9 mouse cellular contexts compared by ENCODE assay signal in genomic region chr15:89182328-89182741, GRCm38 (mm10). TPM values are rescaled to one million over a fixed set of nuclear protein-coding genes. Genes with fewer than 3 reads are reported as not detected.
DNase-seq lines count a peak whose midpoint lies in the region; ATAC-seq and TF ChIP-seq lines count a peak whose summit lies in the region.
"Had no signal": no experiment of that assay in that cellular context is flagged by ENCODE, and none has a peak within 500 bp of the region (broad histone marks: within the 10 kb centered on the region; RNA-seq: fewer than 3 reads in every experiment).

No protein-coding gene starts in this region.

- no peaks in the 10 kb centered on the region for H3K9me3 ChIP-seq in embryonic facial prominence, embryonic 10.5 days
- no peaks in the 10 kb centered on the region for H3K9me3 ChIP-seq in limb, embryonic 12.5 days

- ATAC-seq in limb, embryonic 12.5 days (ENCODE audit: insufficient number of reproducible peaks, insufficient read depth, low FRiP score, low TSS enrichment, low read depth) = no peak
- ATAC-seq: Patski had no signal

- H3K79me2 ChIP-seq in myocyte (ENCODE audit: control insufficient read depth, insufficient read depth) = peaks cover 27% of the 10 kb centered on the region

- TF ChIP-seq CTCF in left cerebral cortex, adult 2 months (IDR thresholded peaks at IDR 0.05) = peak; percentile 2; the same call in 1 of the 2 replicates

- H3K4me2 ChIP-seq in limb, embryonic 12.5 days = no peak overlapping the region
- H3K4me2 ChIP-seq in myocyte (ENCODE audit: low read depth) = no peak overlapping the region

- no peak overlapping the region for H3K4me3 ChIP-seq in left cerebral cortex, adult 2 months
- peak overlapping the region; percentile 84; the same call in 1 of the 2 replicates for H3K4me3 ChIP-seq in embryonic facial prominence, embryonic 10.5 days
- no peak overlapping the region for H3K4me3 ChIP-seq in limb, embryonic 12.5 days (replicated peaks)
- H3K4me3 ChIP-seq in myocyte = peak overlapping the region; percentile 65

- 0 out of 2 replicates have a peak overlapping the region, but pooled peaks have one; percentile 34 for H3K9ac ChIP-seq in limb, embryonic 12.5 days (replicated peaks)

- DNase-seq in left cerebral cortex, adult 2 months (ENCODE audit: extremely low spot score in 1 of 2, low spot score in 2 of 2) = no peak
- no peak for DNase-seq in left cerebral cortex, adult 9 months (ENCODE audit: low spot score in 2 of 2)
- DNase-seq in embryonic facial prominence, embryonic 10.5 days (ENCODE audit: low spot score) = peak; percentile 43
- DNase-seq in heart, postnatal 4 days = peak; percentile 76
- DNase-seq in spleen, adult 18-20 months = no peak
- no peak for DNase-seq in thymus, postnatal 25 days

- H3K36me3 ChIP-seq in embryonic facial prominence, embryonic 10.5 days (replicated peaks) = peaks cover 50% of the 10 kb centered on the region
- peaks cover 31% of the 10 kb centered on the region for H3K36me3 ChIP-seq in limb, embryonic 12.5 days
- H3K36me3 ChIP-seq in myocyte (ENCODE audit: control insufficient read depth, insufficient read depth) = no peaks in the 10 kb centered on the region

- H3K27ac ChIP-seq in left cerebral cortex, adult 2 months = peak overlapping the region; percentile 25
- H3K27ac ChIP-seq in embryonic facial prominence, embryonic 10.5 days (replicated peaks) = peak overlapping the region; percentile 60
- H3K27ac ChIP-seq in limb, embryonic 12.5 days = peak overlapping the region; percentile 25; the same call in 1 of the 2 replicates

- H3K27me3 ChIP-seq in embryonic facial prominence, embryonic 10.5 days (replicated peaks; ENCODE audit: low read depth, poor library complexity, severe bottlenecking) = no peaks in the 10 kb centered on the region
- no peaks in the 10 kb centered on the region for H3K27me3 ChIP-seq in limb, embryonic 12.5 days
- no peaks in the 10 kb centered on the region for H3K27me3 ChIP-seq in myocyte (ENCODE audit: control insufficient read depth, insufficient read depth, insufficient read length)
- H3K27me3 ChIP-seq: Patski had no signal

- intact Hi-C loops in left cerebral cortex, adult 2 months (cut with DNase I) = no loop called here

- 36% methylated on average over 6 of the region's 6 CpGs for WGBS in embryonic facial prominence, embryonic 10.5 days
- WGBS in limb, embryonic 12.5 days = 32% methylated on average over 6 of the region's 6 CpGs

- no peak overlapping the region for H3ac ChIP-seq in myocyte (ENCODE audit: control insufficient read depth, insufficient read length)

- no peak for TF ChIP-seq POLR2A in myocyte (IDR thresholded peaks at IDR 0.05; ENCODE audit: insufficient read length, low read depth)

- H3K4me1 ChIP-seq in embryonic facial prominence, embryonic 10.5 days = peaks cover 72% of the 10 kb centered on the region
- peaks cover 48% of the 10 kb centered on the region for H3K4me1 ChIP-seq in limb, embryonic 12.5 days (replicated peaks)

TF ChIP-seq in myocyte, 11 proteins besides CTCF, POLR2A, EP300 and RAD21:
- TF ChIP-seq MAX (IDR thresholded peaks at IDR 0.05; ENCODE audit: low read depth) (no peak), CEBPB (IDR thresholded peaks at IDR 0.05; ENCODE audit: insufficient read depth, poor library complexity, severe bottlenecking) (no peak), TCF12 (IDR thresholded peaks at IDR 0.05; ENCODE audit: insufficient read depth, poor library complexity, severe bottlenecking) (no peak), MYOD1 (IDR thresholded peaks at IDR 0.05; ENCODE audit: control insufficient read depth in 1 of 3, insufficient read length in 2 of 3, low read depth in 2 of 3) (no peak), MYOG (IDR thresholded peaks at IDR 0.05; ENCODE audit: control insufficient read depth in 1 of 3, insufficient read depth in 1 of 3, insufficient read length in 2 of 3, low read depth in 2 of 3) (no peak), TCF3 (IDR thresholded peaks at IDR 0.05; ENCODE audit: insufficient read length, low read depth) (no peak), REST (IDR thresholded peaks at IDR 0.05; ENCODE audit: insufficient read depth, insufficient read length) (no peak), E2F4 (IDR thresholded peaks at IDR 0.05; ENCODE audit: insufficient read depth) (no peak), POLR2AphosphoS2 (IDR thresholded peaks at IDR 0.05; ENCODE audit: insufficient read length, low read depth) (no peak), SRF (IDR thresholded peaks at IDR 0.05; ENCODE audit: control insufficient read depth, insufficient read length, low read depth) (no peak), USF1 (IDR thresholded peaks at IDR 0.05; ENCODE audit: low read depth) (no peak)

RNA-seq across cellular contexts. Expression of gene Plxnb2, which starts 1.7 kb away (rescaled TPM):
- 10 to 100 TPM; 49.4 to 53.3 TPM for total RNA-seq in left cerebral cortex, adult 2 months (2021)
- polyA plus RNA-seq in embryonic facial prominence, embryonic 10.5 days (2016; fragmentation: Nextera tagmentation; extraction: Ambion mirVana) = 146 and 152 TPM in 2 replicates
- 100 to 1,000 TPM; 132 to 137 TPM for total RNA-seq in heart, postnatal 4 days (2021)
- 157 and 170 TPM in 2 replicates for polyA plus RNA-seq in limb, embryonic 12.5 days (2016; fragmentation: Nextera tagmentation; extraction: Ambion mirVana)
- 278 TPM for polyA plus RNA-seq in myocyte (2012; fragmentation: generic; extraction: Trizol)

RNA-seq across cellular contexts. Expression of gene Dennd6b, which starts 14.0 kb away (rescaled TPM):
- total RNA-seq in left cerebral cortex, adult 2 months (2021) = 10 to 100 TPM; 52.2 to 53.9 TPM
- polyA plus RNA-seq in embryonic facial prominence, embryonic 10.5 days (2016; fragmentation: Nextera tagmentation; extraction: Ambion mirVana) = 26.1 and 29.1 TPM in 2 replicates
- total RNA-seq in heart, postnatal 4 days (2021) = 10 to 100 TPM in 1 of 2 experiments, 1 to 10 TPM in 1; 8.7 to 10.3 TPM
- polyA plus RNA-seq in limb, embryonic 12.5 days (2016; fragmentation: Nextera tagmentation; extraction: Ambion mirVana) = 30.1 and 31.2 TPM in 2 replicates
- 6.6 TPM for polyA plus RNA-seq in myocyte (2012; fragmentation: generic; extraction: Trizol)

RNA-seq across cellular contexts. Expression of gene Ppp6r2, which starts 29.0 kb away (rescaled TPM):
- 100 to 1,000 TPM; 161 to 171 TPM for total RNA-seq in left cerebral cortex, adult 2 months (2021)
- polyA plus RNA-seq in embryonic facial prominence, embryonic 10.5 days (2016; fragmentation: Nextera tagmentation; extraction: Ambion mirVana) = 23.8 and 26.8 TPM in 2 replicates
- total RNA-seq in heart, postnatal 4 days (2021) = 10 to 100 TPM; 51.4 to 54.7 TPM
- 30.5 and 33.3 TPM in 2 replicates for polyA plus RNA-seq in limb, embryonic 12.5 days (2016; fragmentation: Nextera tagmentation; extraction: Ambion mirVana)
- polyA plus RNA-seq in myocyte (2012; fragmentation: generic; extraction: Trizol) = 43.6 TPM

RNA-seq across cellular contexts. Expression of gene Mapk11, which starts 32.9 kb away (rescaled TPM):
- total RNA-seq in left cerebral cortex, adult 2 months (2021) = 10 to 100 TPM; 61.8 to 63.5 TPM
- 16.1 and 20.6 TPM in 2 replicates for polyA plus RNA-seq in embryonic facial prominence, embryonic 10.5 days (2016; fragmentation: Nextera tagmentation; extraction: Ambion mirVana)
- 1 to 10 TPM; 4.1 to 5.4 TPM for total RNA-seq in heart, postnatal 4 days (2021)
- 13.6 and 14.4 TPM in 2 replicates for polyA plus RNA-seq in limb, embryonic 12.5 days (2016; fragmentation: Nextera tagmentation; extraction: Ambion mirVana)
- 9.1 TPM for polyA plus RNA-seq in myocyte (2012; fragmentation: generic; extraction: Trizol)

RNA-seq across cellular contexts. Expression of gene Mapk12, which starts 41.8 kb away (rescaled TPM):
- total RNA-seq in left cerebral cortex, adult 2 months (2021) = 1 to 10 TPM; 8.3 to 9.3 TPM
- polyA plus RNA-seq in embryonic facial prominence, embryonic 10.5 days (2016; fragmentation: Nextera tagmentation; extraction: Ambion mirVana) = 16.6 and 19.6 TPM in 2 replicates
- 10 to 100 TPM; 28.8 to 28.9 TPM for total RNA-seq in heart, postnatal 4 days (2021)
- 8.9 and 9.3 TPM in 2 replicates for polyA plus RNA-seq in limb, embryonic 12.5 days (2016; fragmentation: Nextera tagmentation; extraction: Ambion mirVana)
- polyA plus RNA-seq in myocyte (2012; fragmentation: generic; extraction: Trizol) = 35.0 TPM

Comparison
In these comparisons a context has a peak if more than half of its experiments do, and no peak if none do; other contexts are left out.
1. DNase-seq: peak in embryonic facial prominence, embryonic 10.5 days (single experiment) and heart, postnatal 4 days (single experiment); none in left cerebral cortex, adult 2 months (0 of 2), left cerebral cortex, adult 9 months (0 of 2), spleen, adult 18-20 months (0 of 2) and thymus, postnatal 25 days (single experiment).
2. H3K4me3 ChIP-seq: peak in embryonic facial prominence, embryonic 10.5 days (single experiment) and myocyte (single experiment); none in left cerebral cortex, adult 2 months (single experiment) and limb, embryonic 12.5 days (single experiment).
3. Peak in every context shown above with its lines, with median percentiles within 50 percentile points of each other: H3K27ac ChIP-seq.